Mouse (Mus musculus) midbrain, postnatal 0 days (tissue): ENCODE results near the gene AU021092. TPM values are rescaled to one million over a fixed set of nuclear protein-coding genes. Genes with fewer than 3 reads are reported as not detected.

ENCODE experiments used
- ATAC-seq: fragments of 200-750 bp; cut with Nextera tagmentation; 2 replicates; pipeline ENCODE4 v1.8.0; 2017; ENCODE audit warnings: moderate number of reproducible peaks, mild to moderate bottlenecking, moderate TSS enrichment, moderate library complexity; ENCODE audit not compliant: low FRiP score
- DNase-seq: peaks from one replicate; pipeline ENCODE4 v3.0.0-alpha.2; 2015; ENCODE audit warnings: low spot score
- H3K27ac ChIP-seq: fragments of 300-500 bp; sonication (generic); 2 replicates; pipeline ENCODE4 v1.5.1; 2014; ENCODE audit warnings: low read depth, mild to moderate bottlenecking, low read length, mixed read lengths
- H3K27me3 ChIP-seq: fragments of 300-500 bp; sonication (generic); 2 replicates; pipeline ENCODE4 v1.6.1; 2014; ENCODE audit warnings: low read length, control low read depth, mixed read lengths; ENCODE audit not compliant: insufficient read depth
- H3K36me3 ChIP-seq: fragments of 300-500 bp; sonication (generic); 2 replicates; pipeline ENCODE4 v1.6.1; 2014; ENCODE audit warnings: low read length, control low read depth, mixed read lengths; ENCODE audit not compliant: insufficient read depth
- H3K4me1 ChIP-seq: fragments of 300-500 bp; sonication (generic); 2 replicates; pipeline ENCODE4 v1.6.1; 2014; ENCODE audit warnings: mild to moderate bottlenecking, control low read depth, antibody characterized with exemption, low read length, mixed read lengths; ENCODE audit not compliant: insufficient read depth
- H3K4me2 ChIP-seq: fragments of 300-500 bp; sonication (generic); 2 replicates; pipeline ENCODE4 v1.6.1; 2014; ENCODE audit warnings: low read depth, mild to moderate bottlenecking, low read length, mixed read lengths; ENCODE audit not compliant: poor library complexity, severe bottlenecking
- H3K4me3 ChIP-seq: fragments of 300-500 bp; sonication (generic); 2 replicates; pipeline ENCODE4 v1.5.1; 2014; ENCODE audit warnings: low read depth, mild to moderate bottlenecking, low read length, moderate library complexity
- H3K9ac ChIP-seq: fragments of 300-500 bp; sonication (generic); replicated peaks from 2 replicates; pipeline ENCODE4 v1.6.1; 2014; ENCODE audit warnings: mild to moderate bottlenecking, low read length, moderate library complexity, mixed read lengths; ENCODE audit not compliant: poor library complexity, severe bottlenecking
- H3K9me3 ChIP-seq: fragments of 300-500 bp; sonication (generic); 2 replicates; pipeline ENCODE4 v1.6.1; 2016; ENCODE audit warnings: low read length, control low read depth
- CTCF ChIP-seq: IDR thresholded peaks from 2 replicates; pipeline ENCODE4 v1.5.1; 2016; ENCODE audit warnings: antibody characterized with exemption, mild to moderate bottlenecking
- WGBS: fragments of 180-500 bp; shearing (Covaris S2); extraction: QIAGEN DNeasy Blood & Tissue Kit; methylation state at CpG from one replicate; pipeline ENCODE4 v1.1.7; 2014; 5-methylcytosine and 5-hydroxymethylcytosine counted together
- polyA plus RNA-seq: library from polyadenylated mRNA; unstranded; fragments of >200 nt; fragmentation: Nextera tagmentation; extraction: Ambion mirVana; gene quantifications from 2 replicates; pipeline ENCODE4 v1.2.1, GENCODE M21; 2015
- total RNA-seq: library from RNA; depleted of rRNA; stranded (reverse); fragments of >200 nt; gene quantifications from 2 replicates; pipeline ENCODE4 v1.2.3, GENCODE M21; 2014

AU021092 gene
- total and polyA plus RNA-seq, 2 experiments from 2014 or later = 8.1 to 22.4 TPM

- ATAC-seq (no peak), DNase-seq (no peak)
- Histone ChIP-seq H3K9me3 (no peaks in the 10 kb centered on the region), H3K4me1 (no peaks in the 10 kb centered on the region), H3K4me3 (no peak overlapping the region), H3K9ac (no peak overlapping the region), H3K36me3 (no peaks in the 10 kb centered on the region), H3K27me3 (no peaks in the 10 kb centered on the region), H3K27ac (no peak overlapping the region), H3K4me2 (no peak overlapping the region)
- no peak for TF ChIP-seq CTCF
- WGBS = 59% methylated on average over 4 of the region's 4 CpGs
Observed at GRCm38 (mm10) chr16:5221403-5221802, 696 bp downstream of the AU021092 start.

- H3K4me1 ChIP-seq = no peaks in the 10 kb centered on the region
- DNase-seq = no peak
- H3K4me2 ChIP-seq = no peak overlapping the region
- no peak overlapping the region for H3K9ac ChIP-seq
- no peaks in the 10 kb centered on the region for H3K9me3 ChIP-seq
- ATAC-seq = no peak
- WGBS = 53% methylated on average over 5 of the region's 5 CpGs
- no peak for TF ChIP-seq CTCF
- no peaks in the 10 kb centered on the region for H3K36me3 ChIP-seq
- H3K4me3 ChIP-seq = no peak overlapping the region
- H3K27me3 ChIP-seq = no peaks in the 10 kb centered on the region
- H3K27ac ChIP-seq = no peak overlapping the region
Observed at GRCm38 (mm10) chr16:5217341-5218133, 4.6 kb downstream of the AU021092 start.

- DNase-seq = no peak
- Histone ChIP-seq H3K27me3 (no peaks in the 10 kb centered on the region), H3K4me1 (no peaks in the 10 kb centered on the region), H3K4me3 (no peak overlapping the region), H3K4me2 (no peak overlapping the region), H3K27ac (no peak overlapping the region), H3K36me3 (no peaks in the 10 kb centered on the region), H3K9me3 (no peaks in the 10 kb centered on the region), H3K9ac (no peak overlapping the region)
- no peak for TF ChIP-seq CTCF
- ATAC-seq = no peak
- 70% methylated on average over 6 of the region's 6 CpGs for WGBS
Observed at GRCm38 (mm10) chr16:5216686-5217085, 5.4 kb downstream of the AU021092 start.

- ATAC-seq = no peak
- H3K4me3 ChIP-seq = no peak overlapping the region
- H3K27ac ChIP-seq = no peak overlapping the region
- H3K9ac ChIP-seq = no peak overlapping the region
- DNase-seq = no peak
- TF ChIP-seq CTCF = no peak
- no peak overlapping the region for H3K4me2 ChIP-seq
- no peaks in the 10 kb centered on the region for H3K36me3 ChIP-seq
- WGBS = 90% methylated on average over 2 of the region's 2 CpGs
- H3K4me1 ChIP-seq = no peaks in the 10 kb centered on the region
- H3K27me3 ChIP-seq = no peaks in the 10 kb centered on the region
- H3K9me3 ChIP-seq = no peaks in the 10 kb centered on the region
Observed at GRCm38 (mm10) chr16:5214126-5214525, 8.0 kb downstream of the AU021092 start.

- Histone ChIP-seq H3K9me3 (no peaks in the 10 kb centered on the region), H3K27ac (no peak overlapping the region), H3K9ac (no peak overlapping the region), H3K36me3 (no peaks in the 10 kb centered on the region), H3K4me1 (no peaks in the 10 kb centered on the region), H3K27me3 (no peaks in the 10 kb centered on the region), H3K4me2 (no peak overlapping the region), H3K4me3 (no peak overlapping the region)
- WGBS = 78% methylated on average over 3 of the region's 3 CpGs
- TF ChIP-seq CTCF = no peak
- ATAC-seq (no peak), DNase-seq (no peak)
Observed at GRCm38 (mm10) chr16:5212150-5212549, 9.9 kb downstream of the AU021092 start.

- Histone ChIP-seq H3K4me1 (no peaks in the 10 kb centered on the region), H3K9me3 (no peaks in the 10 kb centered on the region), H3K4me3 (no peak overlapping the region), H3K4me2 (no peak overlapping the region), H3K36me3 (no peaks in the 10 kb centered on the region), H3K9ac (no peak overlapping the region), H3K27ac (no peak overlapping the region), H3K27me3 (no peaks in the 10 kb centered on the region)
- no peak for TF ChIP-seq CTCF
- DNase-seq (no peak), ATAC-seq (no peak)
- WGBS = 76% methylated on average over 2 of the region's 2 CpGs
Observed at GRCm38 (mm10) chr16:5210365-5210764, 11.7 kb downstream of the AU021092 start.
